Mouse (Mus musculus) cerebellum, adult 11 months (tissue): ENCODE data around the gene Serpinf2.

ENCODE experiments used
- DNase-seq: peaks from one replicate; pipeline ENCODE4 v3.0.0; 2022

The Serpinf2 gene

DNA sequence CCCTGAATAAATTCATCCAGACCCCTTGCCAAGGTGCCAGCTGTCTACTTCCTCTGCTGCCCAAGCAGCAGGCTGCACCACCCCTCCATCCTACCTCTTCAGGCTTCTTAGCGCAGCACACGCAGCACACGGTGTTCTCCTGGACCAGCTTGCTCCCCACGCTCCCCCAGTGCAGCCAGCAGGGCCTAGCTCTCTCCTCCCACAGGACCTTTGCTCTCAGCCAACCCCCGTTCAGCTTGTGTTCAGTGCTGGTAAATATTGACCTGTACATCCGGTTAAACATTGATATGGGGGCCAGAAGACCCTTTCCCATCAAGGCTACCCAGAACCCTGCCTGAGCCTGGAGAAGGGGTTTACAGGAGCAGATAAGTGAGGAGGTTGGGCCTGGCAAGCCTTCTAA lies at the start of gene Serpinf2:
Gene Serpinf2 (minus strand): TSS at position 229 of the 400 bp plus-strand sequence.
- no peak for DNase-seq

DNA sequence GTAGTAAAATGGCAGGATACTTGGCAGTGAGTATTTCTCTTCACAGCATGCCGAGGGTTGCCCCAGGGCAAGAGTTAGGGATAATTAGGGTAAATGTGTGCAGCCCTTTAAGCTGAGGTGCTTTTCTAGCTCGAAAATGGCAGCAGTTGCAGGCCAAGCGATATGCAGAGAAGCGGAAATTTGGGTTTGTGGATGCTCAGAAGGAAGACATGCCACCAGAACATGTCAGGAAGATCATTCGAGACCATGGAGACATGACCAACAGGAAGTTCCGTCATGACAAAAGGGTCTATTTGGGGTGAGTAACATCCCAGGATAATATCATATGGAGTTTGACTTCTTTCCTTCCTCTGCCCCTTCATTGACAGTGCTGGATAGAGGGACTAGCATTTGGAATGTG lies 48.1 kb upstream of the Serpinf2 start:
- DNase-seq, result no peak

GRCm38 (mm10) chr11:75486601-75487285 lies 47.4 kb upstream of the Serpinf2 start, which contains the start of gene Prpf8:
Gene Prpf8, plus strand, starts transcription at chr11:75486816.
- DNase-seq, result peak; percentile 96

DNA sequence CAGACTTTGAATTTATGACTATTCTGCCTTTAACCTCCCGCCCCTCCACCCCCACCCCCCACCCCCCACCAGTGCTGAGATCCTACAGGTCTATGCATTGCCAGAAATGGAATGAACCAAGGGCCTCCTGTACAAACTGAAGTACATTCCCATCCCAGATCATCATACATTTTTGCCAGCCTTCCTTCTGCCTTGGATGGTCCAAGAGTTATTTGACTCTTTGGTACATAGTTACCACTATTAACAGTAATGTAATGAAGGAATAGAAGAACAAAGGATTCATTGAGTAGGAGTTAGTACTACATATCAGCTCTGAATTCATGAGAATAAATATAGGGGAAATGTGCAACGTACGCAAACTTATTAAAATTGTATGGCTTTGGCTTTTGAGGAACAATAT lies 46.8 kb upstream of the Serpinf2 start:
- DNase-seq, result no peak

DNA sequence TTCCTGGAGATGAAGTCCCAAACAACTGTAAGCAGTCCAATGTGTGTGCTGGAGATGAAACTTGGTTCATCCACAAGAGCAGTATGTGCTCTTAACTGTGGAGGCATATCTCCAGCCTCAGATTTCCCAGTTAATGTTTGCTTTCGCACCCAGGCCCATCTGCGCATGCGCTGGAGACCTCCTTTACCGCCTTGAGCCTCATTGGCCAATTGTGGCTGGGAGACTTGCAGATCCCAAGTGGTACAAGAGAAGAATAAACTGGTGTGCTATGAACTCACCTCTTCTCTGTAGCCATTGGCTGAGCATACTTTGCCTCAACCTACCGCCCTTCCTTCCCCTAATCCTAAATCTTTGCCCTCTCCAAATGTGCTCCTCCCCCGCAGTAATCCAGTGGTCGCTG lies 34.0 kb upstream of the Serpinf2 start:
- DNase-seq, result no peak

DNA sequence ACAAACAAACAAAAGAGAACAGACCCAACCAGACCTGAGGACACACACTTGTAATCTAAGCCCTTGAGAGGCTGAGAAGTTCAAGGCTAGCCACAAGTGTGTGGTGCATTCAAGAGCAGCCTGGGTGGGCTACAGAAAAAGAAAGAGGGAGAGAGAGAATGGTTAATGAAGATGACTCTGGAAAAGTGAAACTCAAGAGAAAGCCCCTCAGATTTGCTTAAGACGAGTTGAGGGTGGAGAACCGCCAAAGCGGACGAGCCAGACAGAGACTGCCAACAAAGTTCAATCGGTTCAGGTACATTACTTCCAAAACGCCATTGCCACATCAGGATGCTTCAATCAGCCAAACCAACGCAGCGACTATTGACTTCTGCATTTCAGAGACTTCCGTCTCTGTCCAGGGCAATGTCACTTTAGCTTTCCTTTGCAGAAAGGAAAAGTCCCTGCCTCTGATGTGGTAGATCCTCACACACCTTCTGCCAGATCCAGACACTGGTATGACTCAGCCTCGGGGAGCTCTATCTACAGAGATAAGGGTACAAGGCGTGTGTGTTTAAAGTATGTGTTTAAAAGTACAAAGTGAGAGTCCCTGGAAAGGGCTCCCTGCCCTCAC lies 33.2 kb upstream of the Serpinf2 start:
- no peak for DNase-seq

GRCm38 (mm10) chr11:75470675-75471074 lies 31.3 kb upstream of the Serpinf2 start:
- no peak for DNase-seq

GRCm38 (mm10) chr11:75469261-75469660 lies 29.9 kb upstream of the Serpinf2 start:
- no peak for DNase-seq

- no peak for DNase-seq
Observed at GRCm38 (mm10) chr11:75468410-75468809, 29.0 kb upstream of the Serpinf2 start.

DNA sequence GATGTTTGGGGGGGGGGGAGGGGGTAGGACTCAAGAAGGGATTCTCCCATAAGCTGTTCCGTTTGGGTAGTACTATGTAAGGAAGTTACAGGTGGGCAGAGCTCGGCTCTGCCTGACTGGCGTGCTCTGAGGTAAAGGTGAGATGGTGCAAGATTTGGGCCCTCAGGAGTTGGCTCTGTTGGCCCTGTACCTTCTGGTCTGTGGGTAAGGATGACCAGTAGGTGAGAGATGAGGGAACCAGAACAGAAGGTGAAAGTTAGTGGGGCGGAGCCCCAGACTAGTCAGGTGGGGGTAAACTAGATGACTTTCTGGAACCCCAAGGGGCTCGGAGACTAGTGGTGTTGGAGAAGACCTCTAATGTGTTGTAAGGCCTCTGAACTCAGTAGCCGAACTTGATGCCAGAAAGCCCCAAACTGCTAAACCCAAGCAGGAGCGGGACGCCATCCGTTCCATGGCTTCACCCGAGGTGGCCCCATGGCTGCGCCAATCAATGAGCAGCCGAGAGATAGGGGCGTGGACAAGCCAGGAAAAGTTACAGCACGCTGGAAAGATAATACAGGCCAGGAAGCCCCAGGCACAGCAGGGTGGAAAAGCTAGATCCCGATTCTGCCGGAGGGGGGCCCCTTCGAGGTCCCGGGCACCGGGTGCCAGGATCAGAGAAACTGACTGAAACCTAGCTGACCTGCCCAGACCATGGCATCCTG lies 28.3 kb upstream of the Serpinf2 start:
- no peak for DNase-seq

DNA sequence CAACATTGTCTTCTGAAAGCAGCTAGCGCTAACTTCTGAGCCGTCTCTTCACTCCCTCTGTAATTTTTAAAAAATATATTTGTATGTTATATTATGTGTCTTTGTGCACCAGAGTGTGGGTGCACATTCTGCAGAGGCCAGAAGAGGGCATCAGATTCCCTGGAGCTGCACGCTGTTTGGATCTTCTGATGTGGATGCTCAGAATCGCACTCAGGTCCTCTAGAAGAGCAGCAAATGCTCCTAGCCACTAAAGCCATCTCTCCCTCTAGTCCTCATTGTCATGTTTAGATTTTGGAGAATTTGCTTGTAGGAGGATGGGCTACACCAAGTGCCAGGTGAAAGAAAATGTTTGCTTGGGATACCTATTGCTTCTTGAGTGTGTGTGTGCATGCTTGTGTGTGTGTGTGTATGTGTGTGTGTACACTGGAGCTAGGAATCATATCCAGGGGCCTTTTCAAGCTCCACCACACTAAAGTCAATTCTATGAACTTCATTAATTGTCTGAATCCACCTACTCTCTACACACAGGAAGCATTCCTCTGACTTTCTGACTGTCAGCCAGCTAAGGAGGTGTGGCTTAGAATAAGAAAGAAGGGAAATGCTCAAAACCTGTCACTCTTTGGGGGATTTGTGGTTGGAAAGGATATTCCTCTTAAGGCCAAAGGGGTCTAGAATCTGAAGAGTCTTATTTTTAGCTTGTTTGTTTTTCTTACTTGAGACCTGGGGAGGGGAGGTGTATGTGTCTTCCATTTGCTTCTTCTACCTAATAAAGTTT lies 27.5 kb upstream of the Serpinf2 start:
- DNase-seq, result no peak

- no peak for DNase-seq
Observed at GRCm38 (mm10) chr11:75465051-75465450, 25.7 kb upstream of the Serpinf2 start.

DNA sequence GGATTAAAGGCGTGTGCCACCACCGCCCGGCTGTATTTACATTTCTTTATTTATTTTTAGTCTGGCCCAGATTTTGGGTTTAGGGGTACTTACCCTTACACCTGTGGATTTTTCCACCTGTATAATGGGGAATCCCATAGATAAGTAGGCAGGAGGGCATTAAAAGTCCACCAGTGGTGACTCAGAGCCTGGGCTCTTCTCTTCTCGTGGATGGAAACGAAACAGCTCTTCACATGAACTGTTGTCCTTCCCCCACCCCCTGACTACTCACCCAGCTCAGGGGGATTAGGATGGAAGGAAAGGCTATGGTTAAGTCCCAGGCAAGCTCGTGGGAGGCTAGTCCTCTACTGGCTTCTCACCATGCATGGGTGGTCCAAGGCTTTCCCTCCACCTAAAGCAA lies 25.0 kb upstream of the Serpinf2 start:
- no peak for DNase-seq

GRCm38 (mm10) chr11:75463624-75464023 lies 24.2 kb upstream of the Serpinf2 start:
- DNase-seq, result no peak

DNA sequence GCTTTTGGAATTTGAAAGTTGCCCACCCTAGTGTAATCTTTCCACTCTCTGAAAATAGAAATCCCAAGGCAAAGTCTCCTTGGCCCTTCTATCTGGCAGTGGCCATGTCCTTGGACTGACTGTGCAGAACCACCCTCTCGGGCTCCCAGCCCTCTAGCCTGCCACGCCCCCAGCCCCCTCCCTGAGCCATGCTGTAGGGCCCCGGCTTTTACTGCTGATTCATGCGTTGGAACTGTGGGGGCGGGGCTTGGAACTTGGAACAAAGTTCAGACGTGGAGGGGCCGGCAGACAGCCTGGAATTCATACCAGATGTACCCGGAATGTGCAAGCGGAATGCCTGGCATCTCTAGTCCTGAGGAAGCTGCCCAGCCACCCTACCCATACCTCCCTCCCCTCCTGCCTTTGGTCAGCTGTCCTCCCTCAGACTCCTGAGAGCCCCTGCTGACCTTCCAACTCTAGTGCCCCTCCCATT lies 23.5 kb upstream of the Serpinf2 start:
- DNase-seq, result peak; percentile 60

DNA sequence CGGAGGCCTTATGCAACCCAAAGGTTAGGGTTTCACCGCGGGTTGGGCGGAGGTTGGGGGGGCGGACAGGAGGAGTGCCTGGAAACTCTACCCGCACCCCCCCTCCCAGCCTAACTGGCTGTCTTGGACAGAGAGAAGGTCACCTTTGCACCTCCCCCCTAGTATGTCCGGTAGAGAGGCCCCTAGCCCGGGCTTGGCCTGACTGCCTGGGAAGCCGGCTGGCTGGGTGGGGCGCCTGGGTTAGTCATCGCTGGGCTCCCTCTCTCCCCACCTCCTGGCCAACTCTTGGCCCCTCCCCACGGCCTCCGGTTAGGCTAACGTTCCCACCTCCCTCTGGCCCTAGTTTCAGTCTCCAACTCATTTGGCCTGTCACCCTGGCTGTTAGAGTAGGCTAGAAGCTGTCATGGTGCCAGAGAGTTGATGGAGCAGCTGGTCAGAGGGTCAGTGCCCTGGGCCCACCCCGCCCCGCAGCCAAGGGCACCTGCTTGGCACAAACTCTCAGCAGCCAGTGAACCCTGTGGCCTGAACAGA lies 22.9 kb upstream of the Serpinf2 start:
- DNase-seq, result peak; percentile 66

DNA sequence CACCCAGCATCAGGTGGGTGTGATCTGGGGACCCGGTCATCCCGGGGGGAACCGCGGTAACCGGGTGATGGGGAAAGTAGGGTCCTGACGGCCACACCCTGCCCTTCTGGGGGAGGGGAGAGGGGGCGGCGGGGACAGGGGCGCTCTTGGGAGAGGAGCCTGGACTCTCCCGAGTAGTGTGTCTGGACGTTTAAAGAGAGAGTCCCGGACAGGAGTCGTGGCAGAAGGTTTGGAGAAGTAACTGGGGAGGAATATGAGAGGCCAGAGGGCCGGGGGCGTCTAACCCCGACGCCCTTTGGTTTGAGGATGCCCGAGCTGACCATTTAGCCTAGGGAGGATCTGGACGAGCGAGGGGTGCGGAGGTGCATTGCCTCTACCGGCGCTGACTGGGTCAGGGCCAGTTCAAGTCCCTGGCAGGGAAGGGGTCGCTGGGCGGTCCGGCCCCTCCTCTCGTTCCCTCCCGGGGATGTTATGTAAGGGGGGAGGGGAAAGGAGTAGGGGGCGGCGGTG lies 22.4 kb upstream of the Serpinf2 start:
- DNase-seq, result no peak

DNA sequence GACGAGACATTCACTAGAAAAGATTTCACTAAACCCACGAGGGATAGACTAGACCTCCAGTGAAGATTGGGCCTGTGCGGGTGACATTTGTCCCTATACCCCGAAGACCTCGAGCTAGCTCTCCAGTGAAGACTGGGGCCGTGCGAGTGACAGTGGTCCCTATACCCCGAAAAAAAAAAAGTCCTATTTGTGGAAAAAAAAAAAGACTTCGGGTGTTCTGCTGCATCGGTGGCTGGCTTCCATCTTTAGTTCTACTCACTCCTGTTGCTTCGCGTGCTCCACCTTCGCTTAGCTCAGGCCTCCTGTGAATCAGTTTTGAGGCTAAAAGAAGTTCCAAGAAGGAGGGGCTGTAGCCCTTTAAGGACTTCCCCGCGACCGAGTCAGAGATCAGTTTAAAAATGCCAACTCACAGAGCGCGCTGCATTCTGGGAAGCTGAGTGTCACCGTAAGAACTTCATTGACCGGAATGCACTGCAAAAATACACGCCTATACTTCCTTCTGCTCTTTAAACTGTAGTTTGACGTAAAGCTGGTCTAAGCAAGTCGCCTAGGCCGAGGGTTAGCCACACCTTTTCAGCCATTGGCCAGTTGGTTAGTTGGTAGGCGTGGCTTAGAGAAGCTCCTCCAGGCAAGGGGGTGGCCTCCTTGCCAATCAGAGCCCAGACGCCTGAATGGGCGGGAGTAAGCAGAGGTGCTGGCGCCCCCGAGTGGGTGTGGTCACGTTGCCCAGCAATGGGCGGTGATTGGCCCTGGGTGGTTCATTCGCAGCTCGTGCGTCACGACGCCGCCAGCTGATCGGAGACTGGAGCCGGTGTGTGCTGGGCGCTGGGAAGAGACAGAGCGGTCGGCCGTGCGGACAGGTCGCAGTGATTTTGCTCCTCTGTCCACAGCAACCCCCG lies 21.7 kb upstream of the Serpinf2 start, which contains the start of gene Tlcd2:
Gene Tlcd2 (plus strand): TSS at position 872 of the 899 bp plus-strand sequence.
- DNase-seq, result peak; percentile 100

- peak; percentile 86 for DNase-seq
Observed at GRCm38 (mm10) chr11:75460103-75460843, 20.9 kb upstream of the Serpinf2 start.

DNA sequence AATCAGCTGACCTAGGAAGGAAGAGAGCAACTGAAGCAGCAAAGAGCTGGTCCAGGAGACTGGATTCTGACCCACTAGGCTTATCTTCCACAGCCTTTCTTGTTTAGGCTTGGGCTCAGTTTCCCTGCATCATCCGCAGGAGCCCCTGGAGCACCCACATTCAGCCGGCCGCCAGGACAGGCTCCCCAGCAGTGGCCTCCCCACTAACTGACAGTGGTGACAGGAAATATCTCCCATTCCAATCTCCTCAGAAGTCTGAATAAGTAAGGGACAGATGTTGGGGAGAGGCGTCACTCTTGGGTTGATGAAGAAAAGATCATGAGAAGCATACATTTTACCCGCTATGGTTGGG lies 20.3 kb upstream of the Serpinf2 start:
- DNase-seq, result no peak
